Mouse (Mus musculus) E14TG2a.4 (cell line): ENCODE results near the gene Tmem104.

ENCODE experiments used
- H3K27me3 ChIP-seq: 2 replicates; pipeline ENCODE4 v1.6.1; 2014; ENCODE audit warnings: low read length, control low read depth; ENCODE audit not compliant: insufficient read depth
- H3K36me3 ChIP-seq: 2 replicates; pipeline ENCODE4 v1.6.1; 2014; ENCODE audit warnings: low read length, control low read depth; ENCODE audit not compliant: insufficient read depth
- H3K4me1 ChIP-seq: replicated peaks from 2 replicates; pipeline ENCODE4 v1.6.1; 2014; ENCODE audit warnings: low read depth, low read length, control low read depth
- H3K4me3 ChIP-seq: replicated peaks from 2 replicates; pipeline ENCODE4 v1.5.1; 2014; ENCODE audit warnings: mild to moderate bottlenecking, low read length
- H3K9me3 ChIP-seq: 2 replicates; pipeline ENCODE4 v1.6.1; 2014; ENCODE audit warnings: low read length, control low read depth
- CTCF ChIP-seq: conservative IDR thresholded peaks from 2 replicates; pipeline ENCODE4 v1.5.1; 2014; ENCODE audit warnings: low read length
- NANOG ChIP-seq: IDR thresholded peaks from 2 replicates; pipeline ENCODE4 v1.6.1; 2014; ENCODE audit warnings: borderline replicate concordance, low read length, mixed read lengths
- POU5F1 ChIP-seq: IDR thresholded peaks from 2 replicates; pipeline ENCODE4 v1.6.1; 2014; ENCODE audit warnings: low read length, borderline replicate concordance

Gene Tmem104

DNA sequence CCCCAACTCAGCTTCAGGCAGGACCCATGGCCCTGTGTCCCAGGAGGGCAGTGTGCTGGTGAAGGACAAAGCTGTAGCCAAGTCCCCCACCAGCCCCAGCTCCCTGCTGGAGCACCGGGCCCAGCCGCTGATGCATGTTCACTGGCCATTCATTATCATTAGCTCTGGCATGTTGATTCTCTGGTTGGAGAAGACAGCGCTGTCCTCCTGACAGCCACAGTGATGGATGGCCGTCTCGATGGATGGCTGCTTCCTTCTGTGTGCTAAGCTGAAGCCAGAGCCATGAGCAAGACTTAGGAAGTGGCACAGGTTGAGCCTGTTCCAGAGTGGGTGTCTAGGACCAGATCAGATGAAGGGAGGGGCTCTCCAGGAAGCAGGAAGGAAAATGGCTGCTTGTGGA, 49.3 kb downstream of the Tmem104 start:
- H3K4me1 ChIP-seq = peaks cover 45% of the 10 kb centered on the region
- peaks cover 18% of the 10 kb centered on the region; the same call in 1 of the 2 replicates for H3K36me3 ChIP-seq
- no peak for TF ChIP-seq NANOG
- TF ChIP-seq CTCF = no peak
- TF ChIP-seq POU5F1 = no peak
- 0 out of 2 replicates have a peak, but pooled peaks cover 8% of the 10 kb centered on the region for H3K27me3 ChIP-seq
- H3K4me3 ChIP-seq = no peak overlapping the region
- no peaks in the 10 kb centered on the region for H3K9me3 ChIP-seq

DNA sequence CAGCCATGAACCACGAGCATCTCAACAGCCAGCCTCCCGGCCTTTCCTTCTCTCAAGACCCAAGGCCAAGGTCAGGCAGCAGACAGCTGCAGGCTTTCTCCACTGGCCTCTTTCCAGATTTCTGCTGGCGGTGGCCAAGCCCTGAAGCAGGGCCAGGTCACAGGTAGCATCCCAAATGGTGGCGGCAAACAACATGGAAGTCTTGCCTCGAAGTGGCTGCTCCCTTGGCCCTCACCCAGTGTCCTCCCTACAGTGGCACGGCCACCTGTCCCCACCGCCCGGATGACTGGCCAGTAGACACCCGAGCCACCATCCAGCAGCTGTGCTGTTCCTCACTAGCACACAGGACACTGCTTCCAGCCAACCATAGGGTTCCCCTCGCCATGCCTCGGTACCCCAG, 54.1 kb downstream of the Tmem104 start:
- Histone ChIP-seq H3K9me3 (no peaks in the 10 kb centered on the region), H3K27me3 (0 out of 2 replicates have a peak, but pooled peaks cover 10% of the 10 kb centered on the region), H3K4me3 (no peak overlapping the region), H3K36me3 (peaks cover 30% of the 10 kb centered on the region), H3K4me1 (peaks cover 41% of the 10 kb centered on the region)
- TF ChIP-seq NANOG (no peak), POU5F1 (no peak), CTCF (no peak)

GRCm38 (mm10) chr11:115242746-115243145, 55.5 kb downstream of the Tmem104 start:
- Histone ChIP-seq H3K4me3 (no peak overlapping the region), H3K4me1 (peaks cover 41% of the 10 kb centered on the region), H3K36me3 (peaks cover 22% of the 10 kb centered on the region), H3K27me3 (0 out of 2 replicates have a peak, but pooled peaks cover 10% of the 10 kb centered on the region), H3K9me3 (no peaks in the 10 kb centered on the region)
- TF ChIP-seq CTCF (no peak), NANOG (no peak), POU5F1 (no peak)

DNA sequence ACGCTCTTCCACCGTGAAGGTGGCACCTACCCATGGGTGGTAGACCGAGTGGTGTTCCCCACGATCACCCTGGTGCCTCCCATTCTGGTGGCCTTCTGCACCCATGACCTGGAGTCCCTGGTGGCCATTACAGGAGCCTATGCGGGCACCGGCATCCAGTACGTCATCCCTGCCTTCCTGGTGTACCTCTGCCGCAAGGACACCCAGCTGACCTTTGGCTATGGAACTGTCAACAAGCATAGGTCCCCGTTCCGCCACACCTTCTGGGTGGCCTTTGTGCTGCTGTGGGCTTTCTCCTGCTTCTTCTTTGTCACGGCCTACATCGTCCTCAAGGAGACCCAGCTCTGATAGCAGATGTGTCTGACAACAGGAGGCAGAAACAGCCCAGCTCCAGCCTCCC, 56.5 kb downstream of the Tmem104 start:
- H3K4me1 ChIP-seq = peaks cover 51% of the 10 kb centered on the region
- H3K36me3 ChIP-seq = peaks cover 22% of the 10 kb centered on the region
- TF ChIP-seq POU5F1 = no peak
- no peak overlapping the region for H3K4me3 ChIP-seq
- peaks cover 19% of the 10 kb centered on the region for H3K27me3 ChIP-seq
- no peaks in the 10 kb centered on the region for H3K9me3 ChIP-seq

DNA sequence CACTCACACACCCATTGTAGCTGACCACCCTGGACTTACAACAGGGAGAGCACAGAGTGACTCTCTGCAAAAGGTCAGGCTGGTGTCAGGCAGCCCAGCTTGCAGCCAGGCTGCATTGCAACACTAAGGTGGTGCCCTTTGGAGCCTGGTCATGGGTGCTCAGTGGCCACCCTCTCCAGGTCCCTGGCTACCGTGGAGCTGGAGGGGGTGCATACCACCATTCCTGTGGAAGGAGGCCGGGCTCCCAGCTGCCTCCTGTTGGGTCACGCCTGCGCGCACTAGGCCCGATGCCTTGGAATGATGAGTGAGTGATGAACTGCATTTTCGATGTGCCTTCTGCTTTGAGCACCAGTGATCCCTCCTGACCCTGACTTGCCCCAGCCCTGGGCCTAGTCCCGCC, 57.6 kb downstream of the Tmem104 start:
- peak overlapping the region; percentile 26; the same call in 1 of the 2 replicates for H3K4me3 ChIP-seq
- H3K27me3 ChIP-seq = peaks cover 30% of the 10 kb centered on the region
- peaks cover 62% of the 10 kb centered on the region for H3K4me1 ChIP-seq
- TF ChIP-seq POU5F1 = no peak
- no peak for TF ChIP-seq CTCF
- TF ChIP-seq NANOG = no peak
- no peaks in the 10 kb centered on the region for H3K9me3 ChIP-seq
- peaks cover 22% of the 10 kb centered on the region for H3K36me3 ChIP-seq

DNA sequence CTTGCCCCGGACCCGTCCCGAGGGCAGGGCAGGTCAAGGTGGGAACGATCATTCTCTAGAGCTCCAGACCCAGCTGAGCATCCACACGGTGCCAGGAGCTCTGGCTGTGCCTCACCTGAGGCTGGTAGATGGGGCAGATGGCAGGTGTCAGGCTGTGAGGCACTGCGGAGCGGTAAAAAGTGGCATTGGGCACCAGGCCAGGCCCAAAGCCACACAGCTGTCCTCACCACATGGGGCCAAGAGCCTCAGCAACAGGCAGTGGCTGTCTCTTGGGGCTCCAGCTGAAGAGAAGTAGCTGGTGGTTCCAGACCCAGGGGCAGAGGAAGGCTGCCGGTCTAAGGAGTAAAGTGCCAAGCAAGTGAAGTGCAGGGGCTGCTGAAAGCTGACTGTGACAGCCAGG, 59.1 kb downstream of the Tmem104 start:
- Histone ChIP-seq H3K4me1 (peaks cover 71% of the 10 kb centered on the region), H3K9me3 (no peaks in the 10 kb centered on the region), H3K4me3 (peak overlapping the region; percentile 29; the same call in 1 of the 2 replicates), H3K36me3 (peaks cover 19% of the 10 kb centered on the region), H3K27me3 (peaks cover 41% of the 10 kb centered on the region)
- TF ChIP-seq POU5F1 = no peak
- no peak for TF ChIP-seq NANOG
- TF ChIP-seq CTCF = no peak

- peaks cover 16% of the 10 kb centered on the region for H3K36me3 ChIP-seq
- H3K4me1 ChIP-seq = peaks cover 71% of the 10 kb centered on the region
- H3K27me3 ChIP-seq = peaks cover 45% of the 10 kb centered on the region
- no peak for TF ChIP-seq CTCF
- TF ChIP-seq NANOG = no peak
- no peak for TF ChIP-seq POU5F1
- no peak overlapping the region for H3K4me3 ChIP-seq
- H3K9me3 ChIP-seq = no peaks in the 10 kb centered on the region
Measured at GRCm38 (mm10) chr11:115247240-115247639, 60.0 kb downstream of the Tmem104 start.

GRCm38 (mm10) chr11:115247945-115248344, 60.7 kb downstream of the Tmem104 start:
- Histone ChIP-seq H3K36me3 (peaks cover 16% of the 10 kb centered on the region), H3K4me3 (no peak overlapping the region; the same call in 1 of the 2 replicates), H3K9me3 (no peaks in the 10 kb centered on the region), H3K4me1 (peaks cover 71% of the 10 kb centered on the region), H3K27me3 (peaks cover 52% of the 10 kb centered on the region)
- TF ChIP-seq POU5F1 (no peak), CTCF (no peak), NANOG (no peak)

- TF ChIP-seq NANOG = no peak
- TF ChIP-seq CTCF = no peak
- TF ChIP-seq POU5F1 = no peak
- Histone ChIP-seq H3K9me3 (no peaks in the 10 kb centered on the region), H3K27me3 (peaks cover 69% of the 10 kb centered on the region), H3K4me1 (peaks cover 59% of the 10 kb centered on the region), H3K4me3 (peak overlapping the region; percentile 80), H3K36me3 (no peaks in the 10 kb centered on the region)
Measured at GRCm38 (mm10) chr11:115249721-115250404, 62.6 kb downstream of the Tmem104 start.
